Mouse (Mus musculus) MEL (cell line): ENCODE results near the gene Zfp655. TPM values are rescaled to one million over a fixed set of nuclear protein-coding genes. Genes with fewer than 3 reads are reported as not detected.

ENCODE experiments used
- DNase-seq: peaks from one replicate; pipeline ENCODE4 v3.0.0; 2011; ENCODE audit warnings: low read depth, low spot score
- H3K27ac ChIP-seq: 2 replicates; pipeline ENCODE4 v1.5.1; 2012; ENCODE audit warnings: low read depth, mild to moderate bottlenecking, control low read depth, low read length, moderate library complexity; ENCODE audit not compliant: control insufficient read depth
- H3K27me3 ChIP-seq, 2 experiments: fragments of 150-350 bp in 1 of 2; sonication (generic) in 1 of 2; 2 replicates each; pipeline ENCODE4 v1.6.1; 2012; ENCODE audit warnings: low read length in 2 of 2, mild to moderate bottlenecking in 2 of 2, improper control_type of control experiment in 1 of 2, moderate library complexity in 1 of 2; ENCODE audit not compliant: insufficient read depth in 2 of 2, control insufficient read depth in 1 of 2
- H3K36me3 ChIP-seq, 2 experiments: 2 replicates each; pipeline ENCODE4 v1.6.1; 2012 to 2014; ENCODE audit warnings: low read length in 2 of 2, improper control_type of control experiment in 1 of 2, inconsistent platforms in 1 of 2, mild to moderate bottlenecking in 1 of 2; ENCODE audit not compliant: insufficient read depth in 2 of 2, control insufficient read depth in 1 of 2
- H3K4me1 ChIP-seq, 2 experiments: fragments of 150-350 bp in 1 of 2; sonication (generic) in 1 of 2; 2 replicates each; pipeline ENCODE4 v1.6.1; 2012; ENCODE audit warnings: low read length in 2 of 2, improper control_type of control experiment in 1 of 2, mild to moderate bottlenecking in 1 of 2; ENCODE audit not compliant: insufficient read depth in 2 of 2, control insufficient read depth in 1 of 2
- H3K4me3 ChIP-seq, 2 experiments: fragments of 150-350 bp in 1 of 2; sonication (generic) in 1 of 2; 2 replicates each; pipeline ENCODE4 v1.5.1; 2012; ENCODE audit warnings: low read depth in 2 of 2, low read length in 2 of 2, mild to moderate bottlenecking in 2 of 2, moderate library complexity in 2 of 2, control low read depth in 1 of 2, improper control_type of control experiment in 1 of 2; ENCODE audit not compliant: control insufficient read depth in 1 of 2, insufficient read depth in 1 of 2
- H3K79me2 ChIP-seq: 2 replicates; pipeline ENCODE4 v1.6.1; 2012; ENCODE audit warnings: mild to moderate bottlenecking, low read length, moderate library complexity; ENCODE audit not compliant: control insufficient read depth, poor library complexity, insufficient read depth
- H3K9ac ChIP-seq: 2 replicates; pipeline ENCODE4 v1.6.1; 2012; ENCODE audit warnings: low read depth, mild to moderate bottlenecking, control low read depth, low read length, moderate library complexity; ENCODE audit not compliant: control insufficient read depth, poor library complexity, severe bottlenecking
- H3K9me3 ChIP-seq: fragments of 150-350 bp; sonication (generic); replicated peaks from 2 replicates; pipeline ENCODE4 v1.6.1; 2012; ENCODE audit warnings: mild to moderate bottlenecking, low read length, improper control_type of control experiment, moderate library complexity; ENCODE audit not compliant: insufficient read depth
- BHLHE40 ChIP-seq: IDR thresholded peaks from 2 replicates; pipeline ENCODE4 v1.6.1; 2012; ENCODE audit warnings: low read depth, mild to moderate bottlenecking, inconsistent platforms, low read length, improper control_type of control experiment, borderline replicate concordance
- CHD1 ChIP-seq: IDR thresholded peaks from 2 replicates; pipeline ENCODE4 v1.6.1; 2012; ENCODE audit warnings: low read depth, mild to moderate bottlenecking, inconsistent platforms, low read length, improper control_type of control experiment
- ELF1 ChIP-seq: IDR thresholded peaks from 2 replicates; pipeline ENCODE4 v1.6.1; 2014; ENCODE audit warnings: low read depth, mild to moderate bottlenecking, inconsistent platforms, low read length, improper control_type of control experiment, moderate library complexity
- EP300 ChIP-seq, 2 experiments: IDR thresholded peaks; 2 replicates each; pipeline ENCODE4 v1.6.1; 2011; ENCODE audit warnings: improper control_type of control experiment in 2 of 2, low read length in 2 of 2, low read depth in 1 of 2, mild to moderate bottlenecking in 1 of 2
- ETS1 ChIP-seq: IDR thresholded peaks from 2 replicates; pipeline ENCODE4 v1.6.1; 2012; ENCODE audit warnings: low read depth, mild to moderate bottlenecking, inconsistent platforms, low read length, improper control_type of control experiment, moderate library complexity
- HCFC1 ChIP-seq: IDR thresholded peaks from 2 replicates; pipeline ENCODE4 v1.6.1; 2012; ENCODE audit warnings: low read depth, mild to moderate bottlenecking, inconsistent platforms, low read length, improper control_type of control experiment, moderate library complexity
- JUND ChIP-seq: IDR thresholded peaks from 2 replicates; pipeline ENCODE4 v1.6.1; 2011; ENCODE audit warnings: low read depth, mild to moderate bottlenecking, improper control_type of control experiment, low read length
- MAFK ChIP-seq: IDR thresholded peaks from 2 replicates; pipeline ENCODE4 v1.6.1; 2011; ENCODE audit warnings: low read depth, mild to moderate bottlenecking, low read length, improper control_type of control experiment, borderline replicate concordance
- MAZ ChIP-seq: IDR thresholded peaks from 2 replicates; pipeline ENCODE4 v1.6.1; 2012; ENCODE audit warnings: low read depth, mild to moderate bottlenecking, inconsistent platforms, low read length, improper control_type of control experiment
- MEF2A ChIP-seq: IDR thresholded peaks from 2 replicates; pipeline ENCODE4 v1.6.1; 2014; ENCODE audit warnings: low read depth, mild to moderate bottlenecking, inconsistent platforms, low read length, improper control_type of control experiment; ENCODE audit not compliant: poor library complexity, insufficient replicate concordance, severe bottlenecking; ENCODE audit errors: extremely low read depth
- MYC ChIP-seq: IDR thresholded peaks from 2 replicates; pipeline ENCODE4 v1.6.1; 2011; ENCODE audit warnings: low read depth, mild to moderate bottlenecking, low read length, improper control_type of control experiment, moderate library complexity
- NELFE ChIP-seq: IDR thresholded peaks from 2 replicates; pipeline ENCODE4 v1.6.1; 2011; ENCODE audit warnings: low read depth, low read length, improper control_type of control experiment
- RCOR1 ChIP-seq: IDR thresholded peaks from 2 replicates; pipeline ENCODE4 v1.6.1; 2012; ENCODE audit warnings: low read depth, mild to moderate bottlenecking, inconsistent platforms, low read length, improper control_type of control experiment
- SMC3 ChIP-seq: IDR thresholded peaks from 2 replicates; pipeline ENCODE4 v1.6.1; 2011; ENCODE audit warnings: low read depth, low read length, improper control_type of control experiment
- TAL1 ChIP-seq: IDR thresholded peaks from 2 replicates; pipeline ENCODE4 v1.6.1; 2012; ENCODE audit warnings: mild to moderate bottlenecking, inconsistent platforms, low read length, moderate library complexity, mixed read lengths
- TCF12 ChIP-seq: IDR thresholded peaks from 2 replicates; pipeline ENCODE4 v1.6.1; 2014; ENCODE audit warnings: low read depth, mild to moderate bottlenecking, inconsistent platforms, low read length, improper control_type of control experiment, moderate library complexity
- UBTF ChIP-seq: IDR thresholded peaks from 2 replicates; pipeline ENCODE4 v1.6.1; 2012; ENCODE audit warnings: low read depth, mild to moderate bottlenecking, inconsistent platforms, low read length, improper control_type of control experiment, moderate library complexity, borderline replicate concordance; ENCODE audit not compliant: insufficient read depth
- USF1 ChIP-seq: IDR thresholded peaks from 2 replicates; pipeline ENCODE4 v1.6.1; 2014; ENCODE audit warnings: low read depth, mild to moderate bottlenecking, inconsistent platforms, low read length, improper control_type of control experiment, moderate library complexity
- ZKSCAN1 ChIP-seq: IDR thresholded peaks from 2 replicates; pipeline ENCODE4 v1.6.1; 2012; ENCODE audit warnings: low read depth, mild to moderate bottlenecking, inconsistent platforms, low read length, improper control_type of control experiment, moderate library complexity
- ZMIZ1 ChIP-seq: IDR thresholded peaks from 2 replicates; pipeline ENCODE4 v1.6.1; 2012; ENCODE audit warnings: low read depth, mild to moderate bottlenecking, inconsistent platforms, low read length, improper control_type of control experiment, moderate library complexity
- ZNF384 ChIP-seq: IDR thresholded peaks from 2 replicates; pipeline ENCODE4 v1.6.1; 2012; ENCODE audit warnings: low read depth, mild to moderate bottlenecking, inconsistent platforms, low read length, improper control_type of control experiment
- polyA plus RNA-seq, 2 experiments: library from polyadenylated mRNA; stranded (reverse) in 1 of 2; unstranded in 1 of 2; fragments of >175 nt in 1 of 2; fragments of >200 nt in 1 of 2; gene quantifications; 2 replicates each; pipeline versions ENCODE4 v1.2.1 to v1.2.4; 2012; ENCODE audit warnings: low replicate concordance in 2 of 2, low read depth in 1 of 2; ENCODE audit not compliant: insufficient read length in 2 of 2, insufficient read depth in 1 of 2, missing spikeins in 1 of 2
- total RNA-seq: library from RNA; depleted of rRNA; stranded (reverse); fragments of 300-350 nt; gene quantifications from 2 replicates; pipeline ENCODE4 v1.2.3, GENCODE M21; 2012

The Zfp655 gene
- total and polyA plus RNA-seq, 3 experiments = 25.2 to 35.3 (median 26.9) TPM

DNA sequence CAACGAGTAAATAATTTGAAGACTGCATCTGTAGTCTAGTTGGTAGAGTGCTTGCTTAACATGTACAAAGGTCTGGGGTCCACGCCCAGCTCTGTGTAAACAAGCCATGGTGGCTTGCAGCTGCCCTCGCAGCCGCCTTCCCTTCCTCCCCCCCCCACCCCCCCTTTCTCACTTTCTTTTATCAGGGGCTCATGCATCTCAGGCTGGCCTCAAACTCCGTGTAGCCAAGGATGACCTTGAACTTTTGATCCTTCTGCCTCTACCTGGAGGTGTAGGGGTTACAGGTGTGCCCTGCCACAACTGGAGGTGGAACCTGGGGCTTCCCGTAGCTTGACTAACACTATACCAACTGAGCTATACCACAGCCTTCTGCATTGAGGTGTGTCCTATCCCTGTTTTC, 13.8 kb upstream of the Zfp655 start:
- DNase-seq = no peak
- Histone ChIP-seq H3K4me1 (peaks cover 0 to 5% of the 10 kb centered on the region in 2 experiments; a peak in 1 of 4 replicates), H3K36me3 (peaks cover 0 to 3% of the 10 kb centered on the region in 2 experiments), H3K27me3 (no peaks in the 10 kb centered on the region), H3K9ac (no peak overlapping the region), H3K4me3 (no peak overlapping the region), H3K27ac (no peak overlapping the region), H3K79me2 (no peaks in the 10 kb centered on the region), H3K9me3 (no peaks in the 10 kb centered on the region)
- TF ChIP-seq MAFK = no peak
- TF ChIP-seq ZKSCAN1 = no peak
- TF ChIP-seq USF1 = no peak
- no peak for TF ChIP-seq ZNF384
- no peak for TF ChIP-seq MYC
- no peak for TF ChIP-seq CHD1
- TF ChIP-seq EP300 (IDR thresholded peaks at IDR 0.05; ENCODE audit: low read depth in 1 of 2, low read length in 2 of 2) = no peak
- no peak for TF ChIP-seq MEF2A
- no peak for TF ChIP-seq HCFC1
- no peak for TF ChIP-seq ELF1
- no peak for TF ChIP-seq NELFE
- TF ChIP-seq MAZ = no peak
- TF ChIP-seq TCF12 = no peak
- TF ChIP-seq JUND = no peak
- TF ChIP-seq RCOR1 = no peak
- no peak for TF ChIP-seq ETS1

DNA sequence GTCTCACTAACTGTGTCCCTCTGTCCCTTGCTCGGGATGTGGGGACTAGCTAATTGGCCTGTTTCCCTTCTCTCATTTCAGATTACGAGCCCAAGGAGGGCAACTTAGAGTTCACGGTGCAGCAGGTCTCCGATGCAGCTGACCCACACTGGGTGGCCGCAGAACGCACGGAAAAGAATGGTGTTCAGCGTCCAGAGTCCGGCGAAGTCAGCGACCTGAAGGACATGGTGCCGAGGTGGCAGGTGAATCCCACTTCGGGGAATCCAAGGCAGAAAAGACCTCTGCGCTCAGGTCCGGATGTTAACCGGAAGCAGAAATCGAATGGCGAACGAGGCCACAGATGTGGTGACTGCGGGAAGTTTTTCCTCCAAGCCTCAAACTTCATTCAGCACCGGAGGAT, 13.3 kb upstream of the Zfp655 start:
- no peaks in the 10 kb centered on the region; the same call in 1 of the 2 replicates for H3K79me2 ChIP-seq
- no peaks in the 10 kb centered on the region for H3K9me3 ChIP-seq
- no peak overlapping the region for H3K9ac ChIP-seq
- no peak overlapping the region for H3K27ac ChIP-seq
- peaks cover 3 to 9% of the 10 kb centered on the region in 2 experiments; a peak in 2 of 4 replicates for H3K4me1 ChIP-seq
- H3K36me3 ChIP-seq = peaks cover 0 to 3% of the 10 kb centered on the region in 2 experiments
- DNase-seq = no peak
- no peak for TF ChIP-seq USF1
- TF ChIP-seq TCF12 = no peak
- no peak for TF ChIP-seq UBTF
- TF ChIP-seq BHLHE40 = no peak
- TF ChIP-seq SMC3 = no peak
- no peak for TF ChIP-seq MAFK
- TF ChIP-seq ZMIZ1 = no peak
- TF ChIP-seq NELFE = no peak
- TF ChIP-seq ZNF384 = no peak
- TF ChIP-seq TAL1 = no peak
- H3K27me3 ChIP-seq = no peaks in the 10 kb centered on the region
- H3K4me3 ChIP-seq = no peak overlapping the region
